In genomic region chr13:59820114-59820513, GRCm38 (mm10) we compare ENCODE assay signal across 8 mouse cellular contexts. TPM values are rescaled to one million over a fixed set of nuclear protein-coding genes. Genes with fewer than 3 reads are reported as not detected.
A peak's percentile ranks its signal among the peaks of the same experiment; 100 is the strongest.
DNase-seq lines count a peak whose midpoint lies in the region; ATAC-seq and TF ChIP-seq lines count a peak whose summit lies in the region.

No protein-coding gene starts in this region.

- H3K4me2 ChIP-seq in embryonic facial prominence, embryonic 14.5 days (ENCODE audit: low read depth, low read length): peak overlapping the region; percentile 74
- H3K4me2 ChIP-seq in hindbrain, embryonic 13.5 days: peak overlapping the region; percentile 67
- peak overlapping the region; percentile 82 for H3K4me2 ChIP-seq in liver, postnatal 0 days (ENCODE audit: low read depth, low read length)

- no peak for TF ChIP-seq EP300 in liver, postnatal 0 days (IDR thresholded peaks at IDR 0.05; ENCODE audit: low read depth)

- no peaks in the 10 kb centered on the region for H3K9me3 ChIP-seq in embryonic facial prominence, embryonic 14.5 days (ENCODE audit: control insufficient read depth, low read length)
- H3K9me3 ChIP-seq in hindbrain, embryonic 13.5 days: no peaks in the 10 kb centered on the region
- H3K9me3 ChIP-seq in liver, postnatal 0 days (ENCODE audit: low read length): no peaks in the 10 kb centered on the region

- peaks cover 30% of the 10 kb centered on the region for H3K4me1 ChIP-seq in embryonic facial prominence, embryonic 14.5 days (ENCODE audit: control insufficient read depth, insufficient read depth, low read length)
- H3K4me1 ChIP-seq in hindbrain, embryonic 13.5 days (replicated peaks): peaks cover 44% of the 10 kb centered on the region
- H3K4me1 ChIP-seq in liver, postnatal 0 days (ENCODE audit: insufficient read depth): peaks cover 42% of the 10 kb centered on the region

- H3K36me3 ChIP-seq in embryonic facial prominence, embryonic 14.5 days (ENCODE audit: control insufficient read depth, insufficient read depth, low read length): peaks cover 44% of the 10 kb centered on the region
- peaks cover 33% of the 10 kb centered on the region for H3K36me3 ChIP-seq in hindbrain, embryonic 13.5 days
- peaks cover 55% of the 10 kb centered on the region for H3K36me3 ChIP-seq in liver, postnatal 0 days (replicated peaks; ENCODE audit: insufficient read depth, low read length)

- TF ChIP-seq CTCF in liver, postnatal 0 days (IDR thresholded peaks at IDR 0.05; ENCODE audit: low read depth): no peak

- 64% methylated on average over 4 of the region's 4 CpGs for WGBS in embryonic facial prominence, embryonic 14.5 days
- 82% methylated on average over 4 of the region's 4 CpGs for WGBS in hindbrain, embryonic 13.5 days
- 51% methylated on average over 4 of the region's 4 CpGs for WGBS in liver, postnatal 0 days (ENCODE audit: insufficient replicate concordance)

- H3K4me3 ChIP-seq in embryonic facial prominence, embryonic 14.5 days (ENCODE audit: low read depth, low read length): peak overlapping the region; percentile 13; the same call in 1 of the 2 replicates
- 0 out of 2 replicates have a peak overlapping the region, but pooled peaks have one; percentile 9 for H3K4me3 ChIP-seq in hindbrain, embryonic 13.5 days
- peak overlapping the region; percentile 70 for H3K4me3 ChIP-seq in liver, postnatal 0 days (ENCODE audit: low read depth, low read length)

- H3K27me3 ChIP-seq in embryonic facial prominence, embryonic 14.5 days (replicated peaks; ENCODE audit: control insufficient read depth, insufficient read depth, low read length): no peaks in the 10 kb centered on the region
- H3K27me3 ChIP-seq in hindbrain, embryonic 13.5 days: no peaks in the 10 kb centered on the region
- H3K27me3 ChIP-seq in liver, postnatal 0 days (ENCODE audit: insufficient read depth, low read length): no peaks in the 10 kb centered on the region

- DNase-seq in NIH3T3 (ENCODE audit: low read depth): peak; percentile 12
- DNase-seq in embryonic facial prominence, embryonic 14.5 days (ENCODE audit: low spot score): no peak
- DNase-seq in liver, postnatal 0 days: no peak
- no peak for DNase-seq in layer of hippocampus, postnatal 25 days (ENCODE audit: extremely low spot score in 1 of 2, low spot score in 1 of 2)
- no peak for DNase-seq in right cerebral cortex, adult 2 months (ENCODE audit: low spot score in 2 of 2)

- peak overlapping the region; percentile 34; the same call in 1 of the 2 replicates for H3K9ac ChIP-seq in embryonic facial prominence, embryonic 14.5 days (ENCODE audit: low read depth, low read length)
- H3K9ac ChIP-seq in hindbrain, embryonic 13.5 days: peak overlapping the region; percentile 58
- peak overlapping the region; percentile 67 for H3K9ac ChIP-seq in liver, postnatal 0 days (replicated peaks)

- ATAC-seq in embryonic facial prominence, embryonic 14.5 days (ENCODE audit: low read depth): no peak
- no peak for ATAC-seq in hindbrain, embryonic 13.5 days (ENCODE audit: low FRiP score)
- ATAC-seq in liver, postnatal 0 days: no peak
- ATAC-seq in granulocyte monocyte progenitor cell, adult 5-6 weeks (replicated peaks; ENCODE audit: poor library complexity, severe bottlenecking): no peak
- ATAC-seq in activated CD4-positive, CD25-positive, alpha-beta regulatory T cell, adult 4 months: no peak

- no peak overlapping the region for H3K27ac ChIP-seq in embryonic facial prominence, embryonic 14.5 days (replicated peaks; ENCODE audit: low read depth, low read length)
- no peak overlapping the region for H3K27ac ChIP-seq in hindbrain, embryonic 13.5 days
- H3K27ac ChIP-seq in liver, postnatal 0 days (ENCODE audit: low read depth): peak overlapping the region; percentile 46; the same call in 1 of the 2 replicates

RNA-seq across cellular contexts. Expression of gene Tut7, which starts 2.8 kb away (rescaled TPM):
- 41.6 and 43.5 TPM in 2 replicates for polyA plus RNA-seq in embryonic facial prominence, embryonic 14.5 days (2014; fragmentation: Nextera tagmentation; extraction: Ambion mirVana)
- polyA plus RNA-seq in hindbrain, embryonic 13.5 days (2015; fragmentation: Nextera tagmentation; extraction: Ambion mirVana): 51.5 and 53.1 TPM in 2 replicates
- polyA plus RNA-seq in liver, postnatal 0 days (2015; fragmentation: Nextera tagmentation; extraction: Ambion mirVana): 33.8 and 37.6 TPM in 2 replicates
- total RNA-seq in granulocyte monocyte progenitor cell, adult 5-6 weeks (2014; fragmentation: Nextera tagmentation): 63.9 and 77.9 TPM in 2 replicates
- total RNA-seq in granulocyte monocyte progenitor cell, adult 5-6 weeks (2017): 114 and 117 TPM in 2 replicates
- total RNA-seq in layer of hippocampus, postnatal 25 days (2021): 10 to 100 TPM; 59.0 to 64.0 TPM
- 10 to 100 TPM; 62.4 to 64.7 TPM for polyA plus RNA-seq in activated CD4-positive, CD25-positive, alpha-beta regulatory T cell, adult 4 months (2017; shearing (Covaris generic))

RNA-seq across cellular contexts. Expression of gene Gm49354, which starts 38.1 kb away (rescaled TPM):
- polyA plus RNA-seq in embryonic facial prominence, embryonic 14.5 days (2014; fragmentation: Nextera tagmentation; extraction: Ambion mirVana): not detected in 2 replicates
- not detected in 2 replicates for polyA plus RNA-seq in hindbrain, embryonic 13.5 days (2015; fragmentation: Nextera tagmentation; extraction: Ambion mirVana)
- polyA plus RNA-seq in liver, postnatal 0 days (2015; fragmentation: Nextera tagmentation; extraction: Ambion mirVana): not detected in 2 replicates
- total RNA-seq in granulocyte monocyte progenitor cell, adult 5-6 weeks (2014; fragmentation: Nextera tagmentation): not detected in 2 replicates
- total RNA-seq in granulocyte monocyte progenitor cell, adult 5-6 weeks (2017): not detected in 2 replicates
- not detected for total RNA-seq in layer of hippocampus, postnatal 25 days (2021)
- not detected for polyA plus RNA-seq in activated CD4-positive, CD25-positive, alpha-beta regulatory T cell, adult 4 months (2017; shearing (Covaris generic))

RNA-seq across cellular contexts. Expression of gene Isca1, which starts 50.5 kb away (rescaled TPM):
- polyA plus RNA-seq in embryonic facial prominence, embryonic 14.5 days (2014; fragmentation: Nextera tagmentation; extraction: Ambion mirVana): 140 and 147 TPM in 2 replicates
- 159 and 160 TPM in 2 replicates for polyA plus RNA-seq in hindbrain, embryonic 13.5 days (2015; fragmentation: Nextera tagmentation; extraction: Ambion mirVana)
- 135 and 137 TPM in 2 replicates for polyA plus RNA-seq in liver, postnatal 0 days (2015; fragmentation: Nextera tagmentation; extraction: Ambion mirVana)
- total RNA-seq in granulocyte monocyte progenitor cell, adult 5-6 weeks (2014; fragmentation: Nextera tagmentation): 47.4 and 55.1 TPM in 2 replicates
- total RNA-seq in granulocyte monocyte progenitor cell, adult 5-6 weeks (2017): 23.4 and 25.8 TPM in 2 replicates
- 100 to 1,000 TPM; 129 to 152 TPM for total RNA-seq in layer of hippocampus, postnatal 25 days (2021)
- 10 to 100 TPM; 40.9 to 53.5 TPM for polyA plus RNA-seq in activated CD4-positive, CD25-positive, alpha-beta regulatory T cell, adult 4 months (2017; shearing (Covaris generic))

Comparison
In these comparisons a context has a peak if more than half of its experiments do, and no peak if none do; other contexts are left out.
1. H3K4me3 ChIP-seq: peak in every context shown above with its lines; median percentile 70 in liver, postnatal 0 days; 13 in embryonic facial prominence, embryonic 14.5 days; 9 in hindbrain, embryonic 13.5 days.